Mouse (Mus musculus): ENCODE results near the gene Abca3. TPM values are rescaled to one million over a fixed set of nuclear protein-coding genes. Genes with fewer than 3 reads are reported as not detected.
A peak's percentile ranks its signal among the peaks of the same experiment; 100 is the strongest.

Abca3 gene
- total and polyA plus RNA-seq, 3 experiments: 12.1 to 13.4 (median 12.6) TPM

- Histone ChIP-seq H3K4me3 (no peak overlapping the region), H3K79me2 (replicated peaks; ENCODE audit: control insufficient read depth, insufficient read depth, low read length) (no peaks in the 10 kb centered on the region), H3K4me1 (ENCODE audit: control insufficient read depth, insufficient read depth, low read length) (no peaks in the 10 kb centered on the region), H3K9ac (ENCODE audit: low read depth, low read length) (no peak overlapping the region), H3K36me3 (ENCODE audit: control insufficient read depth, insufficient read depth, low read length) (no peaks in the 10 kb centered on the region), H3K27me3 (ENCODE audit: control insufficient read depth, insufficient read depth, low read length) (no peaks in the 10 kb centered on the region), H3K27ac (no peak overlapping the region)
- no peak for DNase-seq
- TF ChIP-seq POLR2A (IDR thresholded peaks at IDR 0.05; ENCODE audit: insufficient read depth, low read depth, low read length) (no peak), CTCF (IDR thresholded peaks at IDR 0.05) (no peak), EP300 (IDR thresholded peaks at IDR 0.05; ENCODE audit: insufficient read depth, low read depth, low read length) (no peak)
- intact Hi-C loops (cut with DNase I): no loop called here
- 86% methylated on average over 12 of the region's 12 CpGs for WGBS
These were observed 55.5 kb downstream of the Abca3 start for GRCm38 (mm10) chr17:24407116-24407803.

GRCm38 (mm10) chr17:24413557-24414211, 61.9 kb downstream of the Abca3 start:
- Histone ChIP-seq H3K4me3 (peak overlapping the region; percentile 92), H3K4me1 (ENCODE audit: control insufficient read depth, insufficient read depth, low read length) (peaks cover 6% of the 10 kb centered on the region), H3K27ac (peak overlapping the region; percentile 93), H3K79me2 (replicated peaks; ENCODE audit: control insufficient read depth, insufficient read depth, low read length) (peaks cover 10% of the 10 kb centered on the region), H3K27me3 (ENCODE audit: control insufficient read depth, insufficient read depth, low read length) (no peaks in the 10 kb centered on the region), H3K36me3 (ENCODE audit: control insufficient read depth, insufficient read depth, low read length) (peaks cover 15% of the 10 kb centered on the region), H3K9ac (ENCODE audit: low read depth, low read length) (peak overlapping the region; percentile 71)
- intact Hi-C loops (cut with DNase I): loop anchor here (2.0 kb wide), 1 partner anchor 61 kb away; no protein-coding TSS in a partner anchor
- TF ChIP-seq CTCF (IDR thresholded peaks at IDR 0.05) (peak; percentile 35), POLR2A (IDR thresholded peaks at IDR 0.05; ENCODE audit: insufficient read depth, low read depth, low read length) (no peak), EP300 (IDR thresholded peaks at IDR 0.05; ENCODE audit: insufficient read depth, low read depth, low read length) (no peak)
- 17% methylated on average over 22 of the region's 22 CpGs for WGBS
- DNase-seq: peak in 1 of 2 experiments; percentile 30

DNA sequence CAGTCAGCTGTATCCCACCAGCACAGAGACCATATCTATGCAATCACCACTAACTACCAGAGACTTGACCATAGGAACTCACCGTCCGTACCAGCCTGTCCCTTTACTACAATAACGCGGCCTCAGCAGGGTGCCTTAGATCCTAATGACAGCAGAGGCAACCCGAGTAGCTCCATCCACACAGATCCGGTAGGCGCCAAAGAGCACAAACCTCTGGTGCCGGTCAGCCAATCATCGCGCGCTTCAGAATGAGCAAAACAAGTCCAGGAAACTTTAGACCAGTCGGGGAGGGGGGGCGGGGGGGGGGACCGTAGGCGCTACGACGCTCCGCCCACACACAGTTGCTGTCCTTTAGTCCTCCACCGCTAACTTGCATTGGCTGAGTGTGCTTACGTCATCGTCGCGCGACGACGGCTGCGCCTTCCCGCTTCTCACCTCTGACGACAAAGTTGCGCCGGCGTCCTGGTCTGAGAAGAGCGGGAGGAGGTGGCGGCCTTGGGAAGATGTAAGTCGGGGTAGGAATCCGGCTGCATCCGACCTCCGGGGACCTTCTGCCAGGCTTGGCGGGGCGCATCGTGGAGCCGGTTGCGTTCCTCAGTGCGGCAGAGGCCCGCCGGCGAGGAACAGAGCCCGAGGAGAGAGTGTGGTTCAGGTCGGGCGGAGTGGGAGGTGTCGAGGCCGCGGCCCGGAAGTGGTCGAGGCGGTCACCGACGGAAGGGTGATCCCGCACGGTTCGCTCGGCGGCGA, 62.7 kb downstream of the Abca3 start, which contains the start of gene Rnps1:
TSS of gene Rnps1 (plus strand) at position 336 of the 747 bp plus-strand sequence.
- Histone ChIP-seq H3K36me3 (ENCODE audit: control insufficient read depth, insufficient read depth, low read length) (peaks cover 15% of the 10 kb centered on the region), H3K4me3 (peak within 1 kb of the TSS; percentile 92), H3K9ac (ENCODE audit: low read depth, low read length) (peak within 1 kb of the TSS; percentile 89), H3K27ac (peak within 1 kb of the TSS; percentile 93), H3K27me3 (ENCODE audit: control insufficient read depth, insufficient read depth, low read length) (no peaks in the 10 kb centered on the region), H3K79me2 (replicated peaks; ENCODE audit: control insufficient read depth, insufficient read depth, low read length) (peaks cover 11% of the 10 kb centered on the region), H3K4me1 (ENCODE audit: control insufficient read depth, insufficient read depth, low read length) (peaks cover 6% of the 10 kb centered on the region)
- whole genome bisulfite sequencing: under 1% methylated on average over 64 of the region's 64 CpGs
- TF ChIP-seq CTCF (IDR thresholded peaks at IDR 0.05) (no peak), EP300 (IDR thresholded peaks at IDR 0.05; ENCODE audit: insufficient read depth, low read depth, low read length) (no peak), POLR2A (IDR thresholded peaks at IDR 0.05; ENCODE audit: insufficient read depth, low read depth, low read length) (peak; percentile 82)
- intact Hi-C loops (cut with DNase I): loop anchor here (2.0 kb wide), 1 partner anchor 62 kb away; no protein-coding TSS in a partner anchor
- DNase-seq: peak; percentile 91 to 93

- TF ChIP-seq CTCF (IDR thresholded peaks at IDR 0.05): no peak
- TF ChIP-seq EP300 (IDR thresholded peaks at IDR 0.05; ENCODE audit: insufficient read depth, low read depth, low read length): no peak
- no peak for TF ChIP-seq POLR2A (IDR thresholded peaks at IDR 0.05; ENCODE audit: insufficient read depth, low read depth, low read length)
- peak overlapping the region; percentile 85 for H3K27ac ChIP-seq
- H3K4me1 ChIP-seq (ENCODE audit: control insufficient read depth, insufficient read depth, low read length): peaks cover 6% of the 10 kb centered on the region
- intact Hi-C loops (cut with DNase I): loop anchor here (2.0 to 5.0 kb wide), 2 partner anchors 37 to 62 kb away; no protein-coding TSS in a partner anchor
- peak overlapping the region; percentile 89 for H3K9ac ChIP-seq (ENCODE audit: low read depth, low read length)
- H3K79me2 ChIP-seq (replicated peaks; ENCODE audit: control insufficient read depth, insufficient read depth, low read length): peaks cover 11% of the 10 kb centered on the region
- no peaks in the 10 kb centered on the region for H3K27me3 ChIP-seq (ENCODE audit: control insufficient read depth, insufficient read depth, low read length)
- no peak for DNase-seq
- under 1% methylated on average over 21 of the region's 21 CpGs for WGBS
- peak overlapping the region; percentile 92 for H3K4me3 ChIP-seq
- H3K36me3 ChIP-seq (ENCODE audit: control insufficient read depth, insufficient read depth, low read length): peaks cover 19% of the 10 kb centered on the region
These were observed 63.3 kb downstream of the Abca3 start for GRCm38 (mm10) chr17:24415011-24415410.

- Histone ChIP-seq H3K79me2 (replicated peaks; ENCODE audit: control insufficient read depth, insufficient read depth, low read length) (peaks cover 11% of the 10 kb centered on the region), H3K4me3 (no peak overlapping the region), H3K9ac (ENCODE audit: low read depth, low read length) (no peak overlapping the region), H3K27me3 (ENCODE audit: control insufficient read depth, insufficient read depth, low read length) (no peaks in the 10 kb centered on the region), H3K36me3 (ENCODE audit: control insufficient read depth, insufficient read depth, low read length) (peaks cover 19% of the 10 kb centered on the region), H3K27ac (no peak overlapping the region), H3K4me1 (ENCODE audit: control insufficient read depth, insufficient read depth, low read length) (peaks cover 6% of the 10 kb centered on the region)
- TF ChIP-seq CTCF (IDR thresholded peaks at IDR 0.05) (no peak), POLR2A (IDR thresholded peaks at IDR 0.05; ENCODE audit: insufficient read depth, low read depth, low read length) (no peak), EP300 (IDR thresholded peaks at IDR 0.05; ENCODE audit: insufficient read depth, low read depth, low read length) (no peak)
- WGBS: 69% methylated on average over 3 of the region's 3 CpGs
- intact Hi-C loops (cut with DNase I): loop anchor here (5.0 kb wide), 1 partner anchor 36 kb away; no protein-coding TSS in a partner anchor
- no peak for DNase-seq
These were observed 64.4 kb downstream of the Abca3 start for GRCm38 (mm10) chr17:24416051-24416652.

All from heart, adult 2 months (tissue).